Mouse (Mus musculus): ENCODE measurements at regions not wholly inside any gene's neighbourhood (a gene's known extent, or its start where the extent isn't known, plus 50 kb on each side); places are given as distances from the start of the nearest gene placed in this dataset.

- 79% methylated on average over 3 of the region's 3 CpGs for WGBS
- Histone ChIP-seq H3K4me3 (replicated peaks; ENCODE audit: extremely low read depth, low read depth, low read length) (no peak overlapping the region), H3K4me1 (ENCODE audit: control insufficient read depth, insufficient read depth, low read length) (no peaks in the 10 kb centered on the region)
- no peak for TF ChIP-seq POLR2A (IDR thresholded peaks at IDR 0.05; ENCODE audit: borderline replicate concordance, extremely low read depth, low read depth, low read length)
- TF ChIP-seq CTCF (IDR thresholded peaks at IDR 0.05; ENCODE audit: insufficient read depth, low read length), result no peak
- DNase-seq, result no peak
Measured at GRCm38 (mm10) chr19:36252522-36252921, 95.6 kb upstream of the Pcgf5 start.

DNA sequence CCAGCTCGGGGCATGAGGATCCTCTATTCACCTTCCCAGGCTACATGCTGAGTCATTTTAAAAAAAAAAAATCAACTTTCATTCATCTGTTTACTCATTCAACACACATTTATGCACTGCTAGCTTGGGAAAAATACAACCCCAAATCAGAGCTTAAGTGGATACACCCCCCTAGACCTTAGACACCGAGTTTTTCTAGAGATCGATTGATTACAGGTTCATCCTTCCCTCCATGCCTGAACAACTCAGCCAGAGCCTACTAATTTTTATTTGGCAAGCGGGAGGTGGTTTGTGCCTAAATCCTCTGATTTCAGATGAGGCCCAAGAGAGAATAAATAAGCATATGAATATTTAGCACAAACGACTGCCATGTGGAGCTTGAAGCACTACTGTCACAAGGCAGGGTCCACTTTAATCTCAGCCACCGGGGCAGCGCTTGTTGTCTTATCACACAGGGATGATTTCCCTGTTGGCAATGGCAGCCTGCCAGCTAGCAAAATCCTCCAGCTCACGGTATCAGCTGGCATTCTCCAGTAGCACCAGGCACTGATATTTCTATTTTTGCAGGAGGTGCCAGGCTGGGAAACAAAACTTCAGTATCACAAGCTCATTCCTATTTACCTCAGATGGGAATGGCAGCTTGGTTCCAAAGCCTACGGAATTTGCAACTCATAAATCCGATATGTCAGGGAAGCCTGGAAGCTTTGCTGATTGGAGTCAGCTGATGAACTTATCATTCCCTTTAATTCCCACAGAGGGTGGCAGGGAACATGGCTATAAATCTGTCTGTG lies 90.2 kb upstream of the Pcgf5 start:
- TF ChIP-seq POLR2A (IDR thresholded peaks at IDR 0.05; ENCODE audit: borderline replicate concordance, extremely low read depth, low read depth, low read length), result no peak
- TF ChIP-seq CTCF (IDR thresholded peaks at IDR 0.05; ENCODE audit: insufficient read depth, low read length), result no peak
- WGBS, result 50% methylated on average over 10 of the region's 10 CpGs
- no peak overlapping the region for H3K4me3 ChIP-seq (replicated peaks; ENCODE audit: extremely low read depth, low read depth, low read length)
- H3K4me1 ChIP-seq (ENCODE audit: control insufficient read depth, insufficient read depth, low read length), result no peaks in the 10 kb centered on the region
- no peak for DNase-seq

DNA sequence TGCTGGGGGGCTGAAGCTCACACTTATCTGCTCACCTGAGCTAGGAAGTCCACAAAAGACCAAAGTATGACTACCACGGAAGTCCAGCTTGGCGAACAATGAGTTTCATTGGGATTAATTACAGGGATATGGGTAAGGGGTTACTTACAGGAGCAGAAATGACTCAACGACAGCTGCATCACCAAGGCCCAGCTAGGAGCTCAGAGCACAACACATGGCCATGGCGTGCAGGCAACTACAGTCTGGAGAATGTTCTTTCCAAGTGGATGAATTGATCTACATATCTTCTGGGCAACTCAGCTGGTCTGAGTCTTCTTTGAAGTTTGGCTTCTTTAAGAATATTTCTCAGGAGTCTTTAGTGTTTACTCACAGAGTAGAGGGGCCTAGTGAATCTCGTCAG lies 86.3 kb upstream of the Pcgf5 start:
- WGBS, result 86% methylated on average over 5 of the region's 5 CpGs
- H3K4me1 ChIP-seq (ENCODE audit: control insufficient read depth, insufficient read depth, low read length), result no peaks in the 10 kb centered on the region

GRCm38 (mm10) chr19:36263923-36264322 lies 84.2 kb upstream of the Pcgf5 start:
- no peak overlapping the region for H3K4me3 ChIP-seq (replicated peaks; ENCODE audit: extremely low read depth, low read depth, low read length)
- WGBS, result 59% methylated on average over 4 of the region's 4 CpGs
- DNase-seq, result no peak

More for the DNA sequence above, 86.3 kb upstream of the Pcgf5 start:
- TF ChIP-seq CTCF (IDR thresholded peaks at IDR 0.05; ENCODE audit: insufficient read depth, low read length), result no peak
- TF ChIP-seq POLR2A (IDR thresholded peaks at IDR 0.05; ENCODE audit: borderline replicate concordance, extremely low read depth, low read depth, low read length), result no peak
- H3K4me3 ChIP-seq (replicated peaks; ENCODE audit: extremely low read depth, low read depth, low read length), result no peak overlapping the region
- no peak for DNase-seq

DNA sequence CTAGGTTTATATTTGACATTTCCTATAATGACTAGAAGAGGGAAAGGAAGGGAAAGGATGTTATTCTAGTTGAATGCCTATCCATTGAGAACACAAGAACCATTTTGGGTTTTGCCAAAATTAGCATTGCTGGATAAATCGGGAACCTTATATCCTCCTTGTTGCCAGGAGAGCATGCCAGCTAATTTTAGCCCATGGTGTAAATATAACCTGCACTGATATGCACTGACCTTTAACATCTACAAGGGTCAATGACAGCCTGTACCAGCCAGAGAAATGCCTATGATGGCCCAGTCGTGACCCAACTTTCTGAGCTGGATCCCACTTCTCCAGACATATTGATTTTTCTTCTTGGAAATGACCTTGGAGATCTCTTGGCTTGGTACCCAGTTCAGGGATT lies 83.7 kb upstream of the Pcgf5 start:
- H3K4me1 ChIP-seq (ENCODE audit: control insufficient read depth, insufficient read depth, low read length), result no peaks in the 10 kb centered on the region
- WGBS, result 67% methylated on average over 2 of the region's 2 CpGs
- TF ChIP-seq POLR2A (IDR thresholded peaks at IDR 0.05; ENCODE audit: borderline replicate concordance, extremely low read depth, low read depth, low read length), result no peak
- TF ChIP-seq CTCF (IDR thresholded peaks at IDR 0.05; ENCODE audit: insufficient read depth, low read length), result no peak
- no peak overlapping the region for H3K4me3 ChIP-seq (replicated peaks; ENCODE audit: extremely low read depth, low read depth, low read length)
- no peak for DNase-seq

More at GRCm38 (mm10) chr19:36263923-36264322, 84.2 kb upstream of the Pcgf5 start:
- TF ChIP-seq CTCF (IDR thresholded peaks at IDR 0.05; ENCODE audit: insufficient read depth, low read length) (no peak), POLR2A (IDR thresholded peaks at IDR 0.05; ENCODE audit: borderline replicate concordance, extremely low read depth, low read depth, low read length) (no peak)
- no peaks in the 10 kb centered on the region for H3K4me1 ChIP-seq (ENCODE audit: control insufficient read depth, insufficient read depth, low read length)

- 80% methylated on average over 1 of the region's 1 CpGs for WGBS
- H3K4me3 ChIP-seq (replicated peaks; ENCODE audit: extremely low read depth, low read depth, low read length), result no peak overlapping the region
- TF ChIP-seq CTCF (IDR thresholded peaks at IDR 0.05; ENCODE audit: insufficient read depth, low read length) (no peak), POLR2A (IDR thresholded peaks at IDR 0.05; ENCODE audit: borderline replicate concordance, extremely low read depth, low read depth, low read length) (no peak)
- DNase-seq, result no peak
- H3K4me1 ChIP-seq (ENCODE audit: control insufficient read depth, insufficient read depth, low read length), result no peaks in the 10 kb centered on the region
Measured at GRCm38 (mm10) chr19:36265276-36265675, 82.8 kb upstream of the Pcgf5 start.

DNA sequence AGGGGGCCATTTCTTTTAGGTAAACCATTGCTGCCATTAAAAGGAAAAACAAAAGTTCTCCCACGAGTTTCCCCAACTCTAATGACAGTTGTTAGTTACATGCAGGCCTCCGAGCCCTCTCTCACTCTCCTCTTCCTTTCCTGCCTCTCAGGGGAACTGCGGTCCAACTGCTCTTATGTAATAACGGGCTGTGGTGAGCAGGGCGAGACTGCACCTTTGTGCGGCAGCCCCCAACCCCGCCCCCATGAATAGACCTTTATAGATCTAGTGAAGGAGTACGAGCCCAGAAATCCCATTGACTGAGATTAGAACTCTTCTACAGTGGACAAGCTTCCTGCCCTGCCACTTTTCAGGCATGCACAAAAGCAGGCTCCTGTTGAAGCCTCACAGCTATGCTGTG lies 81.8 kb upstream of the Pcgf5 start:
- no peak for DNase-seq
- 46% methylated on average over 8 of the region's 8 CpGs for WGBS

GRCm38 (mm10) chr19:36273466-36273865 lies 74.6 kb upstream of the Pcgf5 start:
- Histone ChIP-seq H3K4me1 (ENCODE audit: control insufficient read depth, insufficient read depth, low read length) (no peaks in the 10 kb centered on the region), H3K4me3 (replicated peaks; ENCODE audit: extremely low read depth, low read depth, low read length) (no peak overlapping the region)
- TF ChIP-seq CTCF (IDR thresholded peaks at IDR 0.05; ENCODE audit: insufficient read depth, low read length) (no peak), POLR2A (IDR thresholded peaks at IDR 0.05; ENCODE audit: borderline replicate concordance, extremely low read depth, low read depth, low read length) (no peak)
- 42% methylated on average over 3 of the region's 3 CpGs for WGBS
- no peak for DNase-seq

More for the DNA sequence above, 81.8 kb upstream of the Pcgf5 start:
- no peak for TF ChIP-seq POLR2A (IDR thresholded peaks at IDR 0.05; ENCODE audit: borderline replicate concordance, extremely low read depth, low read depth, low read length)
- H3K4me3 ChIP-seq (replicated peaks; ENCODE audit: extremely low read depth, low read depth, low read length), result no peak overlapping the region
- H3K4me1 ChIP-seq (ENCODE audit: control insufficient read depth, insufficient read depth, low read length), result no peaks in the 10 kb centered on the region

- no peak overlapping the region for H3K4me3 ChIP-seq (replicated peaks; ENCODE audit: extremely low read depth, low read depth, low read length)
- DNase-seq, result no peak
- WGBS, result 82% methylated on average over 4 of the region's 4 CpGs
- TF ChIP-seq CTCF (IDR thresholded peaks at IDR 0.05; ENCODE audit: insufficient read depth, low read length) (no peak), POLR2A (IDR thresholded peaks at IDR 0.05; ENCODE audit: borderline replicate concordance, extremely low read depth, low read depth, low read length) (no peak)
- no peaks in the 10 kb centered on the region for H3K4me1 ChIP-seq (ENCODE audit: control insufficient read depth, insufficient read depth, low read length)
Measured at GRCm38 (mm10) chr19:36285465-36285864, 62.6 kb upstream of the Pcgf5 start.

DNA sequence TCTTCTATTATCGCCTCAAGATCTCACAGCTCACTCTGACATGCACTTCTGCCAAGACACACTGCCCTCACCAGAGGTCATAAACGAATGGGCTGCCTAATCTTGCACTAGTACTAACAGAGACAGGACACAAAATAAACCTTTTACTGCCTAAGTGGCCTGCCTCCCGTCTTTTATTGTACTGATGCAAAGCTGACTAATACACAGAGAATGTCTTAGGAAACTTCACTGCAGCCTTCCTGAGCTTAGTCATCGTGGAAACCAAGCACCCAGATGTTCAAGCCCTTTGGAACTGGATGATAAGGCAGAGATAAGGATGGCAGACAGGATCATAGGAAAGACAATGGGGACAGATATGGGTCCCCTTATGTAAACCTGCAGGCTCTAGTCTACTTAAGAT lies 57.3 kb upstream of the Pcgf5 start:
- TF ChIP-seq POLR2A (IDR thresholded peaks at IDR 0.05; ENCODE audit: borderline replicate concordance, extremely low read depth, low read depth, low read length), result no peak
- no peak for TF ChIP-seq CTCF (IDR thresholded peaks at IDR 0.05; ENCODE audit: insufficient read depth, low read length)
- DNase-seq, result no peak
- 17% methylated on average over 4 of the region's 4 CpGs for WGBS
- Histone ChIP-seq H3K4me1 (ENCODE audit: control insufficient read depth, insufficient read depth, low read length) (no peaks in the 10 kb centered on the region), H3K4me3 (replicated peaks; ENCODE audit: extremely low read depth, low read depth, low read length) (no peak overlapping the region)

Measured in lung, adult 2 months (tissue).